Comparison of ENCODE assay signal across 15 mouse cellular contexts in the genomic region with DNA sequence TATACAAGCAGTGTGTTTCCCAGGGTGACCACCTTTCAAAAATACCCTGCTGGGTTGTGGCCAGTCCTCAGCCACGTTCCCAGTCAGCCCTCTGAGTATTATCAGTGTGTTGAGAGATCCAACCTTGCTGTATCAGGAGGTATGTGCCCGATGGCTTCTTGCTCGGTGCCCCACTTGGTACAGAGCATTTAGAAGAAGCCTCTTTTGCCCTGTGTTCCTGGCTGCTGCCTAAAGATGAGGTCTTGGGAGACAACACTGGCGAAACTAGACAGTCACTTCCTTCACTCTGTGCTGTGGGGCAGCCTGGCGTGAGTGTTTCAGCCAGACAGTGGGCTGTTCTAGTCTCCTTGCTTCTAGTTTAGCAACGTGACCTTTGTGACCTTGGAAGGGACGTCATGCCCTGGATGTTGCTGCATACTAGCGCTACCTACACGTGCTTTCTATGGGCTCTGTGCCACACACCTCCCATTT. TPM values are rescaled to one million over a fixed set of nuclear protein-coding genes. Genes with fewer than 3 reads are reported as not detected.
DNase-seq lines count a peak whose midpoint lies in the region; ATAC-seq and TF ChIP-seq lines count a peak whose summit lies in the region.
"Had no signal": no experiment of that assay in that cellular context is flagged by ENCODE, and none has a peak within 500 bp of the region (broad histone marks: within the 10 kb centered on the region; RNA-seq: fewer than 3 reads in every experiment).

No protein-coding gene starts in this region.

- WGBS in cerebellum, adult 2 months = 42% methylated on average over 9 of the region's 9 CpGs
- 38% methylated on average over 9 of the region's 9 CpGs for WGBS in heart, embryonic 13.5 days
- WGBS in liver, postnatal 0 days (ENCODE audit: insufficient replicate concordance) = 56% methylated on average over 9 of the region's 9 CpGs

- no peaks in the 10 kb centered on the region for H3K27me3 ChIP-seq in cerebellum, adult 2 months (ENCODE audit: control insufficient read depth, insufficient read depth, low read length)
- H3K27me3 ChIP-seq in heart, embryonic 13.5 days (replicated peaks) = no peaks in the 10 kb centered on the region
- H3K27me3 ChIP-seq in liver, postnatal 0 days (ENCODE audit: insufficient read depth, low read length) = no peaks in the 10 kb centered on the region
- H3K27me3 ChIP-seq: embryonic facial prominence, embryonic 12.5 days had no signal

- H3K4me1 ChIP-seq in cerebellum, adult 2 months (ENCODE audit: control insufficient read depth, insufficient read depth, low read length) = peaks cover 20% of the 10 kb centered on the region
- H3K4me1 ChIP-seq in heart, embryonic 13.5 days = peaks cover 38% of the 10 kb centered on the region
- H3K4me1 ChIP-seq in liver, postnatal 0 days (ENCODE audit: insufficient read depth) = no peaks in the 10 kb centered on the region; the same call in 1 of the 2 replicates
- H3K4me1 ChIP-seq: embryonic facial prominence, embryonic 12.5 days; forebrain, embryonic 10.5 days had no signal

- H3K9ac ChIP-seq in heart, embryonic 13.5 days = 0 out of 2 replicates have a peak overlapping the region, but pooled peaks have one; percentile 40
- H3K9ac ChIP-seq in liver, postnatal 0 days (replicated peaks) = no peak overlapping the region
- H3K9ac ChIP-seq: embryonic facial prominence, embryonic 12.5 days; liver, embryonic 14.5 days had no signal

- no peak for TF ChIP-seq EP300 in liver, postnatal 0 days (IDR thresholded peaks at IDR 0.05; ENCODE audit: low read depth)

- DNase-seq in cerebellum, adult 2 months = peak in 1 of 2 experiments; percentile 22
- no peak for DNase-seq in cerebellum, adult 11-12 months
- DNase-seq in layer of hippocampus, adult 2 months (ENCODE audit: low spot score in 2 of 2) = no peak
- no peak for DNase-seq in layer of hippocampus, postnatal 25 days (ENCODE audit: extremely low spot score in 1 of 2, low spot score in 1 of 2)
- peak; percentile 70 for DNase-seq in liver, postnatal 0 days
- DNase-seq in thymus, postnatal 14 days = no peak
- DNase-seq in gastrocnemius, adult 8-10 months (ENCODE audit: low spot score in 2 of 2) = no peak
- DNase-seq: right cerebral cortex, postnatal 4 days; thymus, postnatal 4 days had no signal

- H3K4me2 ChIP-seq in heart, embryonic 13.5 days = peak overlapping the region; percentile 16; the same call in 1 of the 2 replicates
- no peak overlapping the region for H3K4me2 ChIP-seq in liver, postnatal 0 days (ENCODE audit: low read depth, low read length)
- H3K4me2 ChIP-seq: embryonic facial prominence, embryonic 12.5 days had no signal

- TF ChIP-seq POLR2A in cerebellum, adult 2 months (IDR thresholded peaks at IDR 0.05; ENCODE audit: borderline replicate concordance, insufficient read depth, low read length) = no peak

- H3K27ac ChIP-seq in cerebellum, adult 2 months (ENCODE audit: insufficient read depth, low read length) = peak overlapping the region; percentile 34; the same call in 1 of the 2 replicates
- H3K27ac ChIP-seq in layer of hippocampus, adult 2 months = peak overlapping the region; percentile 23; the same call in 1 of the 2 replicates
- H3K27ac ChIP-seq in heart, embryonic 13.5 days (replicated peaks) = peak overlapping the region; percentile 74
- H3K27ac ChIP-seq in liver, postnatal 0 days (ENCODE audit: low read depth) = peak overlapping the region; percentile 48; the same call in 1 of the 2 replicates
- H3K27ac ChIP-seq: embryonic facial prominence, embryonic 12.5 days; forebrain, embryonic 10.5 days; liver, embryonic 14.5 days had no signal

- H3K36me3 ChIP-seq in heart, embryonic 13.5 days = peaks cover 8% of the 10 kb centered on the region
- H3K36me3 ChIP-seq in liver, postnatal 0 days (replicated peaks; ENCODE audit: insufficient read depth, low read length) = no peaks in the 10 kb centered on the region
- H3K36me3 ChIP-seq: embryonic facial prominence, embryonic 12.5 days; forebrain, embryonic 10.5 days had no signal

- no peaks in the 10 kb centered on the region for H3K9me3 ChIP-seq in heart, embryonic 13.5 days
- no peaks in the 10 kb centered on the region for H3K9me3 ChIP-seq in liver, postnatal 0 days (ENCODE audit: low read length)
- H3K9me3 ChIP-seq: embryonic facial prominence, embryonic 12.5 days; forebrain, embryonic 10.5 days had no signal

- ATAC-seq in heart, embryonic 13.5 days (ENCODE audit: extremely low read depth, insufficient number of reproducible peaks, low FRiP score, low TSS enrichment) = no peak
- peak; percentile 95 for ATAC-seq in liver, postnatal 0 days
- ATAC-seq: midbrain, embryonic 16.5 days had no signal

- no peak overlapping the region for H3K4me3 ChIP-seq in cerebellum, adult 2 months (replicated peaks; ENCODE audit: insufficient read depth, low read depth, low read length)
- no peak overlapping the region for H3K4me3 ChIP-seq in layer of hippocampus, adult 2 months
- no peak overlapping the region for H3K4me3 ChIP-seq in heart, embryonic 13.5 days
- H3K4me3 ChIP-seq in liver, postnatal 0 days (ENCODE audit: low read depth, low read length) = no peak overlapping the region
- H3K4me3 ChIP-seq: embryonic facial prominence, embryonic 12.5 days; forebrain, embryonic 10.5 days had no signal

- no peak for TF ChIP-seq CTCF in cerebellum, adult 2 months (IDR thresholded peaks at IDR 0.05; ENCODE audit: borderline replicate concordance, insufficient read depth, low read depth, low read length)
- TF ChIP-seq CTCF in layer of hippocampus, adult 2 months (conservative IDR thresholded peaks at IDR 0.05) = no peak
- no peak for TF ChIP-seq CTCF in liver, postnatal 0 days (IDR thresholded peaks at IDR 0.05; ENCODE audit: low read depth)

RNA-seq across cellular contexts. Expression of a gene that starts 29.9 kb away (rescaled TPM):
- polyA plus RNA-seq in cerebellum, adult 2 months (2012; rRNA removed) = 114 and 118 TPM in 2 replicates
- 100 to 1,000 TPM; 154 to 161 TPM for total RNA-seq in layer of hippocampus, adult 2 months (2021)
- total RNA-seq in layer of hippocampus, postnatal 25 days (2021) = 100 to 1,000 TPM; 139 to 170 TPM
- 3.1 and 3.9 TPM in 2 replicates for polyA plus RNA-seq in heart, embryonic 13.5 days (2015; fragmentation: Nextera tagmentation; extraction: Ambion mirVana)
- polyA plus RNA-seq in liver, postnatal 0 days (2015; fragmentation: Nextera tagmentation; extraction: Ambion mirVana) = 3.3 and 4.1 TPM in 2 replicates
- total RNA-seq in gastrocnemius, adult 8-10 months (2022) = 10 to 100 TPM; 20.2 to 38.8 (median 23.6) TPM
- total RNA-seq: granulocyte monocyte progenitor cell, adult 5-6 weeks had no signal

Comparison
In these comparisons a context has a peak if more than half of its experiments do, and no peak if none do; other contexts are left out.
1. H3K27ac ChIP-seq: peak in every context shown above with its lines; median percentile 74 in heart, embryonic 13.5 days; 48 in liver, postnatal 0 days; 34 in cerebellum, adult 2 months; 23 in layer of hippocampus, adult 2 months.